Mouse (Mus musculus): ENCODE data around the gene Rnf185. TPM values are rescaled to one million over a fixed set of nuclear protein-coding genes. Genes with fewer than 3 reads are reported as not detected.
A peak's percentile ranks its signal among the peaks of the same experiment; 100 is the strongest.

Rnf185 gene
- polyA plus RNA-seq (2014; fragmentation: Nextera tagmentation; extraction: Ambion mirVana), result 23.6 and 45.2 TPM in 2 replicates

DNA sequence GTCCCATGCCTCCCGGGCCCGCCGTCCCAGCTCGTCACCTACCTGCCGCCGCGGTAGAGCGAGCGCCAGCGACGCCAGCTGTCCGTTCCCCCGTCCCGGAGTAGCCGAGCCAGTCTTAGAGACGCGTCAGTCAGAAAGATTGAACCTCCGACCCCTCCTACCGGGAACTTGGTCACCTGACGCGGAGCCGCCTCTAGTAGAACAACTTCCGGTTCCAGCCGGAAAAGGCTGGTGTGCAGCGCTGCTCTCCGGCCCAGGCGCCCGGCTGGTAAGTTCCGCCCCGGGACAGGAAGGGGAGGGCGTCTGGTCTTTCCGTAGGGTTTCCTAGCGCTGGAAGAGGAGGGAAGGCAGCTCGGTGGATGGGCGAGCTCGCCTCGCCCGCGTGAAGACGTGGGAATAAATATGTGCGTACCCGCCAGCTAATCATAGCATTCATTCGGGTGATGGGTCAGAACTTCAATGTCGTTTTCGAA lies at the start of gene Rnf185:
TSS of gene Rnf185 (minus strand) at position 197 of the 473 bp plus-strand sequence.
- peak; percentile 98 for ATAC-seq (ENCODE audit: low FRiP score, low TSS enrichment)
- peak within 1 kb of the TSS; percentile 77 for H3K9ac ChIP-seq (ENCODE audit: low read depth, low read length)
- WGBS, result 1% methylated on average over 45 of the region's 45 CpGs

DNA sequence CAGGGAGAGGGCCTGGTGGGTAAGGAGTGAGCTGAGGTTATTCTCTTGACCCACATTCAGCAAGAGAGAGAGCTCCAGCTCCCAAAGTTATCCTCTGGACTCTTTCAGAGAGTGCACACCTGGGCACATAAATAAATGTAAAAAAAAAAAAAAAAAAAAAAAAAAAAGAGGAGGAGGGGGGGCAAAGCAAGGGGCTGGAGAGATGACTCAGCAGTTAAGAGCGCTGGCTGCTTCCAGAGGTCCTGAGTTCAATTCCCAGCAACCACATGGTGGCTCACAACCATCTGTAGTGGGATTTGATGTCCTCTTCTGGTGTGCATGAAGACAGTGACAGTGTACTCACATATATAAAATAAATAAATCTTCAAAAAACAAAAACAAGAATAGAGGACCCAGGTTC lies 45.1 kb upstream of the Rnf185 start:
- no peaks in the 10 kb centered on the region for H3K9me3 ChIP-seq (ENCODE audit: control insufficient read depth, low read length)
- ATAC-seq (ENCODE audit: low FRiP score, low TSS enrichment), result no peak
- no peaks in the 10 kb centered on the region for H3K27me3 ChIP-seq (ENCODE audit: control insufficient read depth, insufficient read depth, low read length)
- no peak overlapping the region for H3K9ac ChIP-seq (ENCODE audit: low read depth, low read length)
- no peak overlapping the region for H3K4me3 ChIP-seq (ENCODE audit: low read length)
- H3K36me3 ChIP-seq (ENCODE audit: control insufficient read depth, insufficient read depth, low read length), result no peaks in the 10 kb centered on the region
- no peak overlapping the region for H3K4me2 ChIP-seq (replicated peaks; ENCODE audit: low read depth, low read length)
- no peak overlapping the region for H3K27ac ChIP-seq (ENCODE audit: low read depth, low read length)
- no peaks in the 10 kb centered on the region for H3K4me1 ChIP-seq (ENCODE audit: control insufficient read depth, insufficient read depth, low read length)
- 87% methylated on average over 1 of the region's 1 CpGs for WGBS

More for the DNA sequence above, at the start of gene Rnf185:
- Histone ChIP-seq H3K4me3 (ENCODE audit: low read length) (peak within 1 kb of the TSS; percentile 77), H3K9me3 (ENCODE audit: control insufficient read depth, low read length) (no peaks in the 10 kb centered on the region), H3K27me3 (ENCODE audit: control insufficient read depth, insufficient read depth, low read length) (no peaks in the 10 kb centered on the region), H3K36me3 (ENCODE audit: control insufficient read depth, insufficient read depth, low read length) (no peaks in the 10 kb centered on the region), H3K4me2 (replicated peaks; ENCODE audit: low read depth, low read length) (peak within 1 kb of the TSS; percentile 79), H3K4me1 (ENCODE audit: control insufficient read depth, insufficient read depth, low read length) (peaks cover 11% of the 10 kb centered on the region), H3K27ac (ENCODE audit: low read depth, low read length) (peak within 1 kb of the TSS; percentile 82)

DNA sequence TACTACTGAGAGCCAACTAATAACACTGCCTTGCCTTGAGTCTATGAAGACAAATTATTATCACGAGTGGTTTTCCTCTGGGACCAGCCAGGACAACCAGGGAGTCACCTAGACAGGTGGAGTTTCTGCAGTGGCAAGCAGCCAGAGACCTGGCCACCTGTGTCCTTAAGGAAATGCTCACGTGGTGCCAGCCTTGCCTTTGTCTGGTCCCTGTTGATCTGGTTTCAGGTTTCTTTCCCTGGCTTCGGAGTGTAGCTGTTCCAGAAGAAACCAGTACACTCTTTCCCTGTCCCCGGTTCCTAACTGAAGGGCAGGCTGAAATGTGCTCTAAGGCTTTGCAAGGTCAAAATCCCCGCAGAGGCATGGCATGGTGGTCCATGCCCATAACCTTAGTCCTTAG lies 44.6 kb upstream of the Rnf185 start:
- H3K4me3 ChIP-seq (ENCODE audit: low read length), result no peak overlapping the region
- 48% methylated on average over 5 of the region's 5 CpGs for WGBS
- H3K27ac ChIP-seq (ENCODE audit: low read depth, low read length), result no peak overlapping the region
- H3K27me3 ChIP-seq (ENCODE audit: control insufficient read depth, insufficient read depth, low read length), result no peaks in the 10 kb centered on the region
- ATAC-seq (ENCODE audit: low FRiP score, low TSS enrichment), result no peak
- no peak overlapping the region for H3K9ac ChIP-seq (ENCODE audit: low read depth, low read length)
- no peaks in the 10 kb centered on the region for H3K9me3 ChIP-seq (ENCODE audit: control insufficient read depth, low read length)
- H3K4me1 ChIP-seq (ENCODE audit: control insufficient read depth, insufficient read depth, low read length), result no peaks in the 10 kb centered on the region
- H3K36me3 ChIP-seq (ENCODE audit: control insufficient read depth, insufficient read depth, low read length), result no peaks in the 10 kb centered on the region
- no peak overlapping the region for H3K4me2 ChIP-seq (replicated peaks; ENCODE audit: low read depth, low read length)

GRCm38 (mm10) chr11:3495496-3495895 lies 43.3 kb upstream of the Rnf185 start:
- no peak for ATAC-seq (ENCODE audit: low FRiP score, low TSS enrichment)
- Histone ChIP-seq H3K4me2 (replicated peaks; ENCODE audit: low read depth, low read length) (no peak overlapping the region), H3K4me1 (ENCODE audit: control insufficient read depth, insufficient read depth, low read length) (no peaks in the 10 kb centered on the region), H3K9ac (ENCODE audit: low read depth, low read length) (no peak overlapping the region), H3K36me3 (ENCODE audit: control insufficient read depth, insufficient read depth, low read length) (no peaks in the 10 kb centered on the region), H3K27me3 (ENCODE audit: control insufficient read depth, insufficient read depth, low read length) (no peaks in the 10 kb centered on the region), H3K4me3 (ENCODE audit: low read length) (no peak overlapping the region), H3K27ac (ENCODE audit: low read depth, low read length) (no peak overlapping the region), H3K9me3 (ENCODE audit: control insufficient read depth, low read length) (no peaks in the 10 kb centered on the region)
- WGBS, result 92% methylated on average over 14 of the region's 14 CpGs

DNA sequence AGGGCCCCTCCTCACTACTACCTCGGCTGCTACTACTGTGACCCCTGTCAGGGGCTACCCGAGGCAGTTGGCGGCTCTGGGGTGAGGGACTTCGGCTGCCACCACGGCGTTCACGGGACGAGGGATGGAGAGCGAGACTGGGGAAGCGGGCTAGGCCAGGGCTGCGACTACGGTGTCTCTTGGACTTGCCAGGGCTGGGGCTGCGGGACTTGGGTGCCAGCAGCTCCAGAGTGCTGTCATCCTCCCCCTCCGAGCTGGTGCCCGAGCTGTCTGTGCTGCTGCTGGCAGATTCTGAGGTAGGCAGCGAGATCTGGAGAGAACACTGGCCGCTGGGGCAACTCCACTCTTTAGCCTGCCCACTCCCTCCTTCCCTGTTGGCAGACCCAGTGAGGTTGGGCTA lies 42.7 kb upstream of the Rnf185 start:
- no peaks in the 10 kb centered on the region for H3K9me3 ChIP-seq (ENCODE audit: control insufficient read depth, low read length)
- no peak overlapping the region for H3K4me3 ChIP-seq (ENCODE audit: low read length)
- no peak for ATAC-seq (ENCODE audit: low FRiP score, low TSS enrichment)
- no peak overlapping the region for H3K27ac ChIP-seq (ENCODE audit: low read depth, low read length)
- H3K36me3 ChIP-seq (ENCODE audit: control insufficient read depth, insufficient read depth, low read length), result no peaks in the 10 kb centered on the region
- no peaks in the 10 kb centered on the region for H3K4me1 ChIP-seq (ENCODE audit: control insufficient read depth, insufficient read depth, low read length)
- H3K4me2 ChIP-seq (replicated peaks; ENCODE audit: low read depth, low read length), result no peak overlapping the region
- no peaks in the 10 kb centered on the region for H3K27me3 ChIP-seq (ENCODE audit: control insufficient read depth, insufficient read depth, low read length)
- H3K9ac ChIP-seq (ENCODE audit: low read depth, low read length), result no peak overlapping the region
- WGBS, result 77% methylated on average over 17 of the region's 17 CpGs

DNA sequence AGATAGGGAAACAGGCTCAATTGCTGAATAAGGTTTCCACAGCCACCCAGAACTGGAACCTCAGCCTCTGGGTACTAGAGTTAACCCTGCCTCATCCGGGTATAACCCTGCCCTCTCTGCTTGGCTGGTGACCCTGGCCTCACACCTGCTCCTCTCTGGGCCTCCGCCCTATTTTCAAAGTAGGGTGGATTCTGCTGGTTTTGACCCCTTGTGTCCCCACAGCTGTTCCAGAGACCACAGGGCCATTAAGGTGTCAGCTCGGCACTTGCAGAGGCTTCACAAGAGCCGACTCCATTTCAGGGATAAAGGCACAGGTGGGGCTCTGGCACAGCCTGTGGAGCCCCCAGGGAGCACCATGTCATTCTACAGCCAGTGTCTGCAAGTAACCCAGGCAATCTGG lies 40.6 kb upstream of the Rnf185 start:
- H3K27me3 ChIP-seq (ENCODE audit: control insufficient read depth, insufficient read depth, low read length), result no peaks in the 10 kb centered on the region
- H3K9ac ChIP-seq (ENCODE audit: low read depth, low read length), result no peak overlapping the region
- no peaks in the 10 kb centered on the region for H3K4me1 ChIP-seq (ENCODE audit: control insufficient read depth, insufficient read depth, low read length)
- ATAC-seq (ENCODE audit: low FRiP score, low TSS enrichment), result no peak
- no peaks in the 10 kb centered on the region for H3K36me3 ChIP-seq (ENCODE audit: control insufficient read depth, insufficient read depth, low read length)
- no peaks in the 10 kb centered on the region for H3K9me3 ChIP-seq (ENCODE audit: control insufficient read depth, low read length)
- 53% methylated on average over 4 of the region's 4 CpGs for WGBS
- no peak overlapping the region for H3K4me2 ChIP-seq (replicated peaks; ENCODE audit: low read depth, low read length)
- H3K27ac ChIP-seq (ENCODE audit: low read depth, low read length), result no peak overlapping the region
- H3K4me3 ChIP-seq (ENCODE audit: low read length), result no peak overlapping the region

GRCm38 (mm10) chr11:3489036-3489435 lies 36.9 kb upstream of the Rnf185 start:
- 83% methylated on average over 5 of the region's 5 CpGs for WGBS
- no peaks in the 10 kb centered on the region for H3K27me3 ChIP-seq (ENCODE audit: control insufficient read depth, insufficient read depth, low read length)
- no peak overlapping the region for H3K9ac ChIP-seq (ENCODE audit: low read depth, low read length)
- no peaks in the 10 kb centered on the region for H3K9me3 ChIP-seq (ENCODE audit: control insufficient read depth, low read length)
- no peak overlapping the region for H3K4me2 ChIP-seq (replicated peaks; ENCODE audit: low read depth, low read length)
- H3K4me1 ChIP-seq (ENCODE audit: control insufficient read depth, insufficient read depth, low read length), result no peaks in the 10 kb centered on the region
- no peaks in the 10 kb centered on the region for H3K36me3 ChIP-seq (ENCODE audit: control insufficient read depth, insufficient read depth, low read length)
- no peak overlapping the region for H3K27ac ChIP-seq (ENCODE audit: low read depth, low read length)
- H3K4me3 ChIP-seq (ENCODE audit: low read length), result no peak overlapping the region
- no peak for ATAC-seq (ENCODE audit: low FRiP score, low TSS enrichment)

- H3K4me1 ChIP-seq (ENCODE audit: control insufficient read depth, insufficient read depth, low read length), result no peaks in the 10 kb centered on the region
- peak; percentile 60; the same call in 1 of the 2 replicates for ATAC-seq (ENCODE audit: low FRiP score, low TSS enrichment)
- no peak within 1 kb of the TSS for H3K4me2 ChIP-seq (replicated peaks; ENCODE audit: low read depth, low read length)
- no peaks in the 10 kb centered on the region for H3K36me3 ChIP-seq (ENCODE audit: control insufficient read depth, insufficient read depth, low read length)
- H3K4me3 ChIP-seq (ENCODE audit: low read length), result no peak within 1 kb of the TSS
- WGBS, result 15% methylated on average over 11 of the region's 11 CpGs
- no peak within 1 kb of the TSS for H3K9ac ChIP-seq (ENCODE audit: low read depth, low read length)
- H3K27me3 ChIP-seq (ENCODE audit: control insufficient read depth, insufficient read depth, low read length), result no peaks in the 10 kb centered on the region
- no peak within 1 kb of the TSS for H3K27ac ChIP-seq (ENCODE audit: low read depth, low read length)
- H3K9me3 ChIP-seq (ENCODE audit: control insufficient read depth, low read length), result no peaks in the 10 kb centered on the region
Observed at GRCm38 (mm10) chr11:3487952-3488570, 35.9 kb upstream of the Rnf185 start, which contains the start of gene Pla2g3. Gene Pla2g3 (plus strand): TSS chr11:3488284.

- H3K27ac ChIP-seq (ENCODE audit: low read depth, low read length), result no peak overlapping the region
- H3K9me3 ChIP-seq (ENCODE audit: control insufficient read depth, low read length), result no peaks in the 10 kb centered on the region
- no peak overlapping the region for H3K9ac ChIP-seq (ENCODE audit: low read depth, low read length)
- ATAC-seq (ENCODE audit: low FRiP score, low TSS enrichment), result no peak
- WGBS, result 72% methylated on average over 7 of the region's 7 CpGs
- H3K4me3 ChIP-seq (ENCODE audit: low read length), result no peak overlapping the region
- H3K4me2 ChIP-seq (replicated peaks; ENCODE audit: low read depth, low read length), result no peak overlapping the region
- H3K27me3 ChIP-seq (ENCODE audit: control insufficient read depth, insufficient read depth, low read length), result no peaks in the 10 kb centered on the region
- no peaks in the 10 kb centered on the region for H3K36me3 ChIP-seq (ENCODE audit: control insufficient read depth, insufficient read depth, low read length)
- H3K4me1 ChIP-seq (ENCODE audit: control insufficient read depth, insufficient read depth, low read length), result no peaks in the 10 kb centered on the region
Observed at GRCm38 (mm10) chr11:3486349-3486748, 34.2 kb upstream of the Rnf185 start.
